Mouse (Mus musculus) small intestine, adult 2 months (tissue): ENCODE measurements around the gene Pank3. TPM values are rescaled to one million over a fixed set of nuclear protein-coding genes. Genes with fewer than 3 reads are reported as not detected.

Experiments used
- H3K27ac ChIP-seq: fragments of 200-500 bp; 2 replicates; pipeline ENCODE4 v1.5.1; 2012; ENCODE audit warnings: low read depth, low read length, control low read depth, inconsistent platforms; ENCODE audit not compliant: insufficient read depth
- H3K27me3 ChIP-seq: fragments of 200-500 bp; 2 replicates; pipeline ENCODE4 v1.6.1; 2012; ENCODE audit warnings: mild to moderate bottlenecking, moderate library complexity, low read length, inconsistent platforms; ENCODE audit not compliant: control insufficient read depth, insufficient read depth
- H3K36me3 ChIP-seq: fragments of 200-500 bp; 2 replicates; pipeline ENCODE4 v1.6.1; 2012; ENCODE audit warnings: mild to moderate bottlenecking, low read length, control low read depth, inconsistent platforms; ENCODE audit not compliant: control insufficient read depth, insufficient read depth
- H3K4me1 ChIP-seq: fragments of 200-500 bp; 2 replicates; pipeline ENCODE4 v1.6.1; 2012; ENCODE audit warnings: low read length, inconsistent platforms, mixed read lengths; ENCODE audit not compliant: control insufficient read depth, insufficient read depth, insufficient read length
- H3K4me3 ChIP-seq: fragments of 200-500 bp; 2 replicates; pipeline ENCODE4 v1.5.1; 2012; ENCODE audit warnings: low read depth, mild to moderate bottlenecking, control low read depth, inconsistent platforms, low read length, moderate library complexity
- CTCF ChIP-seq: fragments of 200-500 bp; IDR thresholded peaks from 2 replicates; pipeline ENCODE4 v1.5.1; 2012; ENCODE audit warnings: low read depth, mild to moderate bottlenecking, control low read depth, inconsistent platforms, low read length, moderate library complexity, mixed read lengths; ENCODE audit not compliant: insufficient replicate concordance, insufficient read length; ENCODE audit errors: extremely low read depth
- POLR2A ChIP-seq: fragments of 200-500 bp; IDR thresholded peaks from 2 replicates; pipeline ENCODE4 v1.6.1; 2012; ENCODE audit warnings: low read depth, mild to moderate bottlenecking, control low read depth, inconsistent platforms, low read length, moderate library complexity
- WGBS: fragments of 180-500 bp; shearing (Covaris S2); methylation state at CpG from one replicate; pipeline ENCODE4 v1.1.7; 2018; 5-methylcytosine and 5-hydroxymethylcytosine counted together
- polyA plus RNA-seq: library from polyadenylated mRNA; depleted of rRNA; stranded (reverse); fragments of >200 nt; gene quantifications from 2 replicates; pipeline ENCODE4 v1.2.3, GENCODE M21; 2012; rRNA removed

Pank3 gene
- polyA plus RNA-seq, result 2.1 and 3.7 TPM in 2 replicates

DNA sequence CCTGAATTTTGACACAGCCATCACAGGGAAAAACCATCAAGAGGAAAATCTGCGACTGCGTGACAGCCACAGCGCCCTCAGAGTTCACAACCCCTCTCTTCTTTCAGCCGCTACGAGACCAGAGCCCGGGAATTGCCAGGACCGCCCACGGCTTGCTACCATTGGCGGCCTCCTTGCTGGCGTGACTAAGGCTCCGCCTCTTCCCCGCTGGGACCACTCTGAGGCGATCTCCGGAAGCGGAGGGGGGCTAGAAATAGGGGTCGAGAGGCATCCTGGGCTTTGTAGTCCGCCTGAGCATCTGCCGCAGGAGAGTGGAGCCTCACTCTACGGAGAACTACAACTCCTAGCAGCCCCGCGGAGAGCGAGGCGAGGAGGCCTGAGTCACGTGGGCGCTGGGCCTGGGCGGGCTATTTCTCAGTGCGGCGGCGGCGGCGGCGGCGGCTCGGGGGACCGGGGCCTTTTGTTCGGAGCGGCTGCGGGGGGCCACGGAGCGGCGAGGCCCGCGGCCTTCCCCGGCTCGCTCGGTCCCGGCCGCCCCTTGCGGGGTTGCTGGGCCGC is at the start of gene Pank3:
Gene Pank3, plus strand, starts transcription at position 297 of the 558 bp plus-strand sequence.
- 2% methylated on average over 48 of the region's 50 CpGs for WGBS
- TF ChIP-seq CTCF, result no peak
- TF ChIP-seq POLR2A, result peak; percentile 74; the same call in 1 of the 2 replicates
- H3K27me3 ChIP-seq, result no peaks in the 10 kb centered on the region

DNA sequence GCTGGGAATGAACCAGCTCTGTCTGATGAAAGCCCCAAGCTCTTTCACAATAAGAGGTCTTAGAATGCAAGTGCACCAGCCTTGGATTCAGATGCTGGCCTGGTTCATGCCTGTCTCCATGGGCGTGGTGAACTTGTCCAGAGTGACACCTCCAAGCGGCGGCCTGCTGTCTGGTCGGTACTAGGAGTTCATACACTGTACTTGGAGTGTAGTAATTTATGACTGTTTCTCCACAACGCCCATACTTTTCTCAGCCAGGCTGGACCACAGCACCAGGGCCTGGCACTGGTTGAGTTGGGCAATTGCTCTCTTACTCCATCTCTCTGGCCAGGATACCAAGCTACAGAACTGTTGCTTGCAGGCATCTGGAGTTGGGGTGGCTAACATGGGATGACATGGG is 45.4 kb upstream of the Pank3 start:
- H3K27me3 ChIP-seq, result no peaks in the 10 kb centered on the region
- H3K27ac ChIP-seq, result no peak overlapping the region
- WGBS, result 77% methylated on average over 5 of the region's 5 CpGs
- TF ChIP-seq POLR2A, result no peak
- no peak for TF ChIP-seq CTCF
- no peak overlapping the region for H3K4me3 ChIP-seq
- no peaks in the 10 kb centered on the region for H3K36me3 ChIP-seq
- no peaks in the 10 kb centered on the region for H3K4me1 ChIP-seq

More for the DNA sequence above, at the start of gene Pank3:
- Histone ChIP-seq H3K4me3 (peak within 1 kb of the TSS; percentile 100), H3K27ac (peak within 1 kb of the TSS; percentile 95), H3K4me1 (peaks cover 5% of the 10 kb centered on the region; the same call in 1 of the 2 replicates), H3K36me3 (no peaks in the 10 kb centered on the region)

DNA sequence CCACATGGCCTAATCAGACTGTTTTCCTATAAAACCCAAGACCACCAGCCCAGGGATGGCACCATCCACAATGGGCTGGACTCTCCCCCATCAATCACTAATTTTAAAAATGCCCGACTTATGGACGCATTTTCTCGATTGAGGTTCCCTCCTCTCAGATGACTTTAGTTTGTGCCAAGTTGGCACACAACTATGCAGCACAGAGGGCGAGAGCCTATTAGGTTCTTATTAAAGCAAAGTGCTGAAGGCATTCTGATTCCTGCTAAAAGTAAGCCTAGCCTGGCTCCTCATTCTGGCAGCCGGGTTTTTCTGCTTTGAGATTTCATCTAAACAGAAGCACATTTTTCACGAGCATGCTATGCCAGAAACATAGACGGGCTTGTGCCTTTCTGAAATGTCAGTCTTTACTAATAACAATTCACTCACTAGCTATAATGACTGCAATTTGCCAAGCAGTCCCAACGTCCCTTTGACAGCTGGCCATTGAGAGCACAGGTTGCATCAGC is 42.9 kb upstream of the Pank3 start:
- no peaks in the 10 kb centered on the region for H3K4me1 ChIP-seq
- no peak overlapping the region for H3K4me3 ChIP-seq
- TF ChIP-seq POLR2A, result no peak
- TF ChIP-seq CTCF, result no peak
- H3K27ac ChIP-seq, result no peak overlapping the region
- WGBS, result 75% methylated on average over 8 of the region's 8 CpGs
- H3K36me3 ChIP-seq, result no peaks in the 10 kb centered on the region
- no peaks in the 10 kb centered on the region for H3K27me3 ChIP-seq

DNA sequence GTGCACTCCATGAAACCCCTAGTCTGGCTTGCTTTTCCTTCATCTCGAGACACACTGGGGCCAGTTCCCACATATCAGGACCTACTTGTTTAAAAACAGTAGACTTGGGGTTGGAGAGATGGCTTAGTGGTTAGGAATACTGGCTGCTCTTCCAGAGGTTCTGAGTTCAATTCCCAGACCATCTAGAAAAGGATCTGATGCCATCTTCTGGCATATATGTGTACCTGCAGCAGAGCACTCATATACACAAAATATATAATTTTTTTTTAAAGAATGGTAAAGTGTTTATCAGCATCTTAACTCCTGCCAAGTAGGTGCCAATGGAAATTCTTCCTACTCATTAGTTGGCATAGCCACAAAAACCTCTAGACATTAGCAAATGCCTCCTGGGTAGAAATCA is 41.1 kb upstream of the Pank3 start:
- WGBS, result 96% methylated on average over 1 of the region's 1 CpGs
- H3K27ac ChIP-seq, result no peak overlapping the region
- no peak for TF ChIP-seq CTCF
- TF ChIP-seq POLR2A, result no peak
- H3K36me3 ChIP-seq, result no peaks in the 10 kb centered on the region
- H3K4me3 ChIP-seq, result no peak overlapping the region
- no peaks in the 10 kb centered on the region for H3K4me1 ChIP-seq
- no peaks in the 10 kb centered on the region for H3K27me3 ChIP-seq

DNA sequence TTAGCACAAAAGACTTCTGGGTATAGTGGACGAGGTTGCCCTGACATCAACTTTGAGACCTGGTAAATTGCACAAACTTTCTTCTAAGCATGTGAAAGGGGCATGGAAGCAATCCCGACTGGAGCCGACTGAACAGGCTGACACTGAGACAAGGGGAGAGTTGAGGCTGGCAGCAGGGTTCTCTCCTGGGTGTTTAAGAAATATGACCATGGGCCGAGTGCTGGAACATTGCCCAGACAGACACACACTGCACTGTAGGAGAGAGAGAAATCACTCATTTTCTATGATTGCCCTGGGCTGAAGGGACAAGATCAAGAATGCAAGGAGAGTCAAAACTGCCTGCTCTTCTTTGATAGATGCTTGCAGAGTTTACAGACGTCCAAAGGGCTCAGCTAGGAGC is 40.1 kb upstream of the Pank3 start:
- Histone ChIP-seq H3K27ac (no peak overlapping the region), H3K27me3 (no peaks in the 10 kb centered on the region), H3K36me3 (no peaks in the 10 kb centered on the region), H3K4me1 (peaks cover 4% of the 10 kb centered on the region; the same call in 1 of the 2 replicates), H3K4me3 (no peak overlapping the region)
- WGBS, result 40% methylated on average over 5 of the region's 5 CpGs
- TF ChIP-seq POLR2A (no peak), CTCF (no peak)

DNA sequence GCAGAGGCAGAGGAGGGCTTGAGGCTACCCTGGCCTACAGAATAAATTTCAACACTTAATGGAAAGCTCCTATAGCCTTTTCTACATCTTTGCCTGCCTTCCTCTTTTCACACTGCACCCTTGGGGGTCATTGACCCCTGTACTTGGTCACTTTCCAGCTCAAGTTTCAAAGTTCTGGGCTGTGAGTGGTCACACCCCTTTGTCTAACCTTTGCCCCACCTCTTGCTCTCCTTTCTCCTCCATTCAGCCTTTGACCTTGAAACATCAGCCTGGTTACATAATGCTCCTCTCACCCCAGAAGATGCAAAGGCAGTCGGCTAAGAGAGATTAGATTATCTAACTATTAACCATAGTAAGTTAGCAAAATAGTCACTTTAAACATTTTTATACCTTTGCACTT is 36.9 kb upstream of the Pank3 start:
- H3K4me3 ChIP-seq, result no peak overlapping the region
- peaks cover 16% of the 10 kb centered on the region for H3K4me1 ChIP-seq
- 23% methylated on average over 1 of the region's 1 CpGs for WGBS
- no peak for TF ChIP-seq POLR2A
- TF ChIP-seq CTCF, result no peak
- H3K36me3 ChIP-seq, result no peaks in the 10 kb centered on the region
- H3K27me3 ChIP-seq, result no peaks in the 10 kb centered on the region
- no peak overlapping the region for H3K27ac ChIP-seq

DNA sequence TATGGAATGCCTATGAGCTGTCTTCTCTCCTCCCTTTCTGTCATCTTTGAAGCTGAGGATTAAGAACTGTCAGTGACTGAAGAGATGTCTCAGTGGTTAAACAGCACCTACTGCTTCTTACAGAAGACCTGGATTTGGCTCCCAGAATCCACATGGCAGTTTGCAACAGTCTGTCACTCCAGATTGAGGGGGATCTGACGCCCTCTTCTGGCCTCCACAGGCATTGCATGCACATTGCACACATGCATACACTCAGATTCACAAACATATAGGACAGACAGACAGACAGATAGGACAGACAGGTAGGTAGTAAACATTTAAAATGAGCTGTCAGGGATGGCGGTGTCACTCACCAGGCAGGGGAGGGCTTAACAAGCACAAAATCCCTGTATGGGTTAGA is 32.5 kb upstream of the Pank3 start:
- H3K4me3 ChIP-seq, result no peak overlapping the region
- H3K36me3 ChIP-seq, result no peaks in the 10 kb centered on the region
- 72% methylated on average over 2 of the region's 2 CpGs for WGBS
- peak overlapping the region; percentile 34; the same call in 1 of the 2 replicates for H3K27ac ChIP-seq
- H3K4me1 ChIP-seq, result peaks cover 18% of the 10 kb centered on the region
- H3K27me3 ChIP-seq, result no peaks in the 10 kb centered on the region
- no peak for TF ChIP-seq POLR2A
- TF ChIP-seq CTCF, result peak; percentile 40; the same call in 1 of the 2 replicates

DNA sequence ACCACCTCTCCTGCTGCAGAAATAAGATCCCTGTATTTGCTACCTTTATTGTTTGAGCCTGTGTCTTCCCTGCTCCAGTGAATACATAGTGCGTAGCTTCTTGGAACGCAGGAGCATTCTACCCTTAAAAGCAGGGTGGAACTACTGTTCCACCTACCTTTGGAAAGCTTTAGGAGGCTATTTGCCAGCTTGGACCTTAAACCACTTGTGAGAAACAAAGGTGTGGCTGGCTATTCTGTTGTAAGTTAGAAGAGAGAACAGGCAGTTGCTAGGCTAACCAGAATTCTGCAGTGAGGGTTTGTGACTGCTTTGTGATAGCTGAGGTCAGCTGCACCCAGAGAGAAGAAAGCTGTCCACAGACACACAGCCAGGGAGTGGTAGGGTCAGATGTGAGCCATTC is 32.0 kb upstream of the Pank3 start:
- Histone ChIP-seq H3K4me3 (no peak overlapping the region), H3K27ac (peak overlapping the region; percentile 34; the same call in 1 of the 2 replicates), H3K4me1 (peaks cover 18% of the 10 kb centered on the region), H3K36me3 (no peaks in the 10 kb centered on the region), H3K27me3 (no peaks in the 10 kb centered on the region)
- TF ChIP-seq CTCF, result no peak
- no peak for TF ChIP-seq POLR2A
- WGBS, result 44% methylated on average over 2 of the region's 2 CpGs
